Mouse (Mus musculus) midbrain, postnatal 0 days (tissue): ENCODE data around the gene Xylt1. TPM values are rescaled to one million over a fixed set of nuclear protein-coding genes. Genes with fewer than 3 reads are reported as not detected.

ENCODE experiments used
- ATAC-seq: fragments of 200-750 bp; cut with Nextera tagmentation; 2 replicates; pipeline ENCODE4 v1.8.0; 2017; ENCODE audit warnings: moderate number of reproducible peaks, mild to moderate bottlenecking, moderate TSS enrichment, moderate library complexity; ENCODE audit not compliant: low FRiP score
- DNase-seq: peaks from one replicate; pipeline ENCODE4 v3.0.0-alpha.2; 2015; ENCODE audit warnings: low spot score
- H3K27ac ChIP-seq: fragments of 300-500 bp; sonication (generic); 2 replicates; pipeline ENCODE4 v1.5.1; 2014; ENCODE audit warnings: low read depth, mild to moderate bottlenecking, low read length, mixed read lengths
- H3K27me3 ChIP-seq: fragments of 300-500 bp; sonication (generic); 2 replicates; pipeline ENCODE4 v1.6.1; 2014; ENCODE audit warnings: low read length, control low read depth, mixed read lengths; ENCODE audit not compliant: insufficient read depth
- H3K36me3 ChIP-seq: fragments of 300-500 bp; sonication (generic); 2 replicates; pipeline ENCODE4 v1.6.1; 2014; ENCODE audit warnings: low read length, control low read depth, mixed read lengths; ENCODE audit not compliant: insufficient read depth
- H3K4me1 ChIP-seq: fragments of 300-500 bp; sonication (generic); 2 replicates; pipeline ENCODE4 v1.6.1; 2014; ENCODE audit warnings: mild to moderate bottlenecking, control low read depth, antibody characterized with exemption, low read length, mixed read lengths; ENCODE audit not compliant: insufficient read depth
- H3K4me2 ChIP-seq: fragments of 300-500 bp; sonication (generic); 2 replicates; pipeline ENCODE4 v1.6.1; 2014; ENCODE audit warnings: low read depth, mild to moderate bottlenecking, low read length, mixed read lengths; ENCODE audit not compliant: poor library complexity, severe bottlenecking
- H3K4me3 ChIP-seq: fragments of 300-500 bp; sonication (generic); 2 replicates; pipeline ENCODE4 v1.5.1; 2014; ENCODE audit warnings: low read depth, mild to moderate bottlenecking, low read length, moderate library complexity
- H3K9ac ChIP-seq: fragments of 300-500 bp; sonication (generic); replicated peaks from 2 replicates; pipeline ENCODE4 v1.6.1; 2014; ENCODE audit warnings: mild to moderate bottlenecking, low read length, moderate library complexity, mixed read lengths; ENCODE audit not compliant: poor library complexity, severe bottlenecking
- H3K9me3 ChIP-seq: fragments of 300-500 bp; sonication (generic); 2 replicates; pipeline ENCODE4 v1.6.1; 2016; ENCODE audit warnings: low read length, control low read depth
- CTCF ChIP-seq: IDR thresholded peaks from 2 replicates; pipeline ENCODE4 v1.5.1; 2016; ENCODE audit warnings: antibody characterized with exemption, mild to moderate bottlenecking
- WGBS: fragments of 180-500 bp; shearing (Covaris S2); extraction: QIAGEN DNeasy Blood & Tissue Kit; methylation state at CpG from one replicate; pipeline ENCODE4 v1.1.7; 2014; 5-methylcytosine and 5-hydroxymethylcytosine counted together
- polyA plus RNA-seq: library from polyadenylated mRNA; unstranded; fragments of >200 nt; fragmentation: Nextera tagmentation; extraction: Ambion mirVana; gene quantifications from 2 replicates; pipeline ENCODE4 v1.2.1, GENCODE M21; 2015
- total RNA-seq: library from RNA; depleted of rRNA; stranded (reverse); fragments of >200 nt; gene quantifications from 2 replicates; pipeline ENCODE4 v1.2.3, GENCODE M21; 2014

The Xylt1 gene
- total and polyA plus RNA-seq, 2 experiments from 2014 or later: 2.5 to 16.4 TPM

GRCm38 (mm10) chr7:117424841-117425240 lies 44.1 kb downstream of the Xylt1 start:
- no peak for DNase-seq
- ATAC-seq: no peak
- no peaks in the 10 kb centered on the region; the same call in 1 of the 2 replicates for H3K4me1 ChIP-seq
- no peak overlapping the region for H3K4me3 ChIP-seq
- H3K27ac ChIP-seq: no peak overlapping the region
- H3K4me2 ChIP-seq: no peak overlapping the region
- H3K9ac ChIP-seq: no peak overlapping the region
- no peaks in the 10 kb centered on the region for H3K9me3 ChIP-seq
- 88% methylated on average over 4 of the region's 4 CpGs for WGBS
- H3K27me3 ChIP-seq: no peaks in the 10 kb centered on the region
- H3K36me3 ChIP-seq: no peaks in the 10 kb centered on the region
- TF ChIP-seq CTCF: no peak

GRCm38 (mm10) chr7:117426366-117426765 lies 45.6 kb downstream of the Xylt1 start:
- no peak for DNase-seq
- Histone ChIP-seq H3K4me1 (no peaks in the 10 kb centered on the region; the same call in 1 of the 2 replicates), H3K4me3 (no peak overlapping the region), H3K27me3 (no peaks in the 10 kb centered on the region), H3K9ac (no peak overlapping the region), H3K36me3 (no peaks in the 10 kb centered on the region), H3K4me2 (no peak overlapping the region), H3K27ac (no peak overlapping the region), H3K9me3 (no peaks in the 10 kb centered on the region)
- WGBS: 84% methylated on average over 4 of the region's 4 CpGs
- no peak for TF ChIP-seq CTCF
- no peak for ATAC-seq

DNA sequence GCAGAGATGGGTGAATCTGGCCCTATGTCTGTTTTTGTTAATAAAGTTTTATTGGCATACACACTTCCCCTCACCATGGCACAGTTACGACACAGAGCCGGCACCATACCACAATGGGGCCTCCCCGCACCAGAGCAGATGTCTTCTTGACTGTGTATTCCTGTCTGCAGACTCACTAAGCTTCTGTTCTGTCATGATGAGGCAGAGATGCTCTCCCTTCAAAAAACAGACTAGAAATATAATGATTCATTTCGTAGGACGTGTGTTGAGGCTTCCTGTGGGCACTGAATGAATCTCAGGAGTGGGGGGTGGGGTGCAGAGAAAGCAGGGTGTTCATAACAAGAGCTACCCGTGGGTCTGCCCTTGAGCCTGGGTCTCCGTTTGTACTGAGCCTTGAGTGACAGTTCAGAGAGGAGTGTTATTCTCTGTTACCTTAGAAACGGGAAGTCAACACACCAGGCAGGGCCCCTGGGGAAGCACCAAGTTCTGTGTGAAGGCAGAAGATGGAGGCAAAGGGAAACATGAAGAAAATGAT lies 48.0 kb downstream of the Xylt1 start:
- no peaks in the 10 kb centered on the region for H3K27me3 ChIP-seq
- H3K36me3 ChIP-seq: no peaks in the 10 kb centered on the region
- peak; percentile 60; the same call in 1 of the 2 replicates for ATAC-seq
- no peak for TF ChIP-seq CTCF
- no peak overlapping the region for H3K4me3 ChIP-seq
- no peaks in the 10 kb centered on the region for H3K9me3 ChIP-seq
- WGBS: 34% methylated on average over 8 of the region's 8 CpGs
- H3K4me2 ChIP-seq: no peak overlapping the region
- peak; percentile 18 for DNase-seq
- H3K4me1 ChIP-seq: no peaks in the 10 kb centered on the region; the same call in 1 of the 2 replicates
- H3K9ac ChIP-seq: no peak overlapping the region
- no peak overlapping the region for H3K27ac ChIP-seq

- Histone ChIP-seq H3K9ac (no peak overlapping the region), H3K27ac (no peak overlapping the region), H3K4me2 (no peak overlapping the region), H3K4me1 (no peaks in the 10 kb centered on the region; the same call in 1 of the 2 replicates), H3K4me3 (no peak overlapping the region), H3K27me3 (no peaks in the 10 kb centered on the region), H3K9me3 (no peaks in the 10 kb centered on the region), H3K36me3 (no peaks in the 10 kb centered on the region)
- no peak for DNase-seq
- ATAC-seq: no peak
- 76% methylated on average over 5 of the region's 5 CpGs for WGBS
- no peak for TF ChIP-seq CTCF
These were observed 48.7 kb downstream of the Xylt1 start for GRCm38 (mm10) chr7:117429483-117429882.

- Histone ChIP-seq H3K9me3 (no peaks in the 10 kb centered on the region), H3K36me3 (no peaks in the 10 kb centered on the region), H3K4me3 (no peak overlapping the region), H3K27me3 (no peaks in the 10 kb centered on the region), H3K9ac (no peak overlapping the region), H3K4me2 (no peak overlapping the region), H3K4me1 (no peaks in the 10 kb centered on the region; the same call in 1 of the 2 replicates), H3K27ac (no peak overlapping the region)
- ATAC-seq (no peak), DNase-seq (no peak)
- 77% methylated on average over 3 of the region's 3 CpGs for WGBS
- TF ChIP-seq CTCF: no peak
These were observed 49.1 kb downstream of the Xylt1 start for GRCm38 (mm10) chr7:117429895-117430294.

DNA sequence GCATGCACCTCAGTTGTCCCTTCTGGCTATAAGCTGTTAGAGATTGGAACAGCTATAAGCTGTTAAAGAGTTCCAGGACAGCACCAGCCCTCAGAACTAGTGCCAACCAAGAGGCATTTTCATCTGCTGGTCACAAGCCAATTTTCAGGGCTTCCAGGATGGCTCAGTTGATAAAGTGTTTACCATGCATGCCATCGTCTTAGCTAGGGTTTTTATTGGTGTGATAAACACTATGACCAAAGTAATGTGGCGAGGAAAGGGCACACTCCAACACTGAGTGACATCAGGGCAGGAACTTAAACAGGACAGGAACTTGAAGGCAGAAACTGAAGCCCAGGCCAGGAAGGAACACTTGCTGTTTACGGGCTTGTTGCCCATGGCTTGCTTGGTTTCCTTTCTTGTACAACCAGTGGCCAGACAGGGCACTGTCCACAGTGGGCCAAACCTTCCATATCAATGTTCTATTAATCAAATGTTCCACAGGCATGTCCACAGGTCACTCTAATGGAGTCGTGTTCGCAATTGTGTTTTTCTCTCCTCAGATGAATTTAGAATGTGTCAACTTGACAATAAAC lies 49.7 kb downstream of the Xylt1 start:
- 86% methylated on average over 5 of the region's 5 CpGs for WGBS
- Histone ChIP-seq H3K4me2 (no peak overlapping the region), H3K36me3 (no peaks in the 10 kb centered on the region), H3K4me1 (no peaks in the 10 kb centered on the region; the same call in 1 of the 2 replicates), H3K27ac (no peak overlapping the region), H3K9me3 (no peaks in the 10 kb centered on the region), H3K4me3 (no peak overlapping the region), H3K9ac (no peak overlapping the region), H3K27me3 (no peaks in the 10 kb centered on the region)
- DNase-seq: no peak
- no peak for TF ChIP-seq CTCF
- ATAC-seq: no peak
